Mouse (Mus musculus): ENCODE measurements around the gene Sgo1. TPM values are rescaled to one million over a fixed set of nuclear protein-coding genes. Genes with fewer than 3 reads are reported as not detected.
"Not testable (repeated sequence)": the region's sequence is repeated elsewhere in the genome, so short reads cannot be mapped to it uniquely, and the experiment has no call there.

Gene Sgo1
- polyA plus RNA-seq (2014; fragmentation: Nextera tagmentation; extraction: Ambion mirVana) = 4.4 and 5.4 TPM in 2 replicates

- Histone ChIP-seq H3K4me1 (replicated peaks; ENCODE audit: control insufficient read depth, insufficient read depth, low read length) (peaks cover 9% of the 10 kb centered on the region), H3K4me3 (replicated peaks; ENCODE audit: low read length) (peak within 1 kb of the TSS; percentile 42), H3K9me3 (ENCODE audit: control insufficient read depth, low read length) (no peaks in the 10 kb centered on the region), H3K36me3 (replicated peaks; ENCODE audit: control insufficient read depth, insufficient read depth) (no peaks in the 10 kb centered on the region), H3K9ac (peak within 1 kb of the TSS; percentile 79), H3K4me2 (replicated peaks) (peak within 1 kb of the TSS; percentile 70), H3K27ac (peak within 1 kb of the TSS; percentile 97), H3K27me3 (ENCODE audit: control insufficient read depth, insufficient read depth, low read length) (no peaks in the 10 kb centered on the region)
- DNase-seq (ENCODE audit: low spot score) = peak; percentile 99
- ATAC-seq (ENCODE audit: low FRiP score) = peak; percentile 100
- under 1% methylated on average over 78 of the region's 78 CpGs for WGBS
Measured at GRCm38 (mm10) chr17:53688877-53689802, at the start of gene Sgo1. TSS of gene Sgo1 (minus strand) at chr17:53689333.

DNA sequence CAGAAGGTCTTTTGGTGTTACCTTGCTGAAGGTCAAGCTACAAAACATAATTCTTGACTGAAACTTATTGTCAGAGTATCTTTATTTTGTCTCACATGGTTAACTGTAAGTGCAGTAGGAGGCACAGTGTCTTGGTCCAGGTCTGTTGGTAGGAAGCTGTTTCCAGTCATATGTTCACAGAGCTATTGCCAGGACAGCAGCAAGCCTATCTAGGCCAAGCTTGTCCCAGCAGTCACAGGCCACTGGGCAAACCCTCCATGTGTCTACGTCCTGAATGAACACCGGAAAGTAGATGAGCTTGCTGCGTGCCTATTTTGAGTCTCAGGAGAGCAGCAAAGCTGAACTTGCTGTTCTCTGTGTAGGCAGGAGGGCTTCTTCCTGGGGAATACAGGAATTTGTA, 29.8 kb upstream of the Sgo1 start:
- not testable (repeated sequence) for H3K36me3 ChIP-seq (replicated peaks; ENCODE audit: control insufficient read depth, insufficient read depth); H3K27ac ChIP-seq; H3K4me2 ChIP-seq (replicated peaks); H3K9me3 ChIP-seq (ENCODE audit: control insufficient read depth, low read length); H3K27me3 ChIP-seq (ENCODE audit: control insufficient read depth, insufficient read depth, low read length); DNase-seq (ENCODE audit: low spot score); H3K4me1 ChIP-seq (replicated peaks; ENCODE audit: control insufficient read depth, insufficient read depth, low read length); ATAC-seq (ENCODE audit: low FRiP score); H3K4me3 ChIP-seq (replicated peaks; ENCODE audit: low read length); H3K9ac ChIP-seq
- 88% methylated on average over 3 of the region's 3 CpGs for WGBS

GRCm38 (mm10) chr17:53718474-53718873, 29.3 kb upstream of the Sgo1 start:
- H3K4me3 ChIP-seq (replicated peaks; ENCODE audit: low read length) = no peak overlapping the region
- no peaks in the 10 kb centered on the region for H3K36me3 ChIP-seq (replicated peaks; ENCODE audit: control insufficient read depth, insufficient read depth)
- H3K9me3 ChIP-seq (ENCODE audit: control insufficient read depth, low read length) = no peaks in the 10 kb centered on the region
- no peak overlapping the region for H3K9ac ChIP-seq
- 77% methylated on average over 1 of the region's 1 CpGs for WGBS
- H3K4me2 ChIP-seq (replicated peaks) = no peak overlapping the region
- no peak overlapping the region for H3K27ac ChIP-seq
- DNase-seq (ENCODE audit: low spot score) (no peak), ATAC-seq (ENCODE audit: low FRiP score) (no peak)
- no peaks in the 10 kb centered on the region for H3K27me3 ChIP-seq (ENCODE audit: control insufficient read depth, insufficient read depth, low read length)
- no peaks in the 10 kb centered on the region for H3K4me1 ChIP-seq (replicated peaks; ENCODE audit: control insufficient read depth, insufficient read depth, low read length)

- not testable (repeated sequence) for DNase-seq (ENCODE audit: low spot score); H3K36me3 ChIP-seq (replicated peaks; ENCODE audit: control insufficient read depth, insufficient read depth); H3K4me3 ChIP-seq (replicated peaks; ENCODE audit: low read length); H3K27ac ChIP-seq; H3K4me1 ChIP-seq (replicated peaks; ENCODE audit: control insufficient read depth, insufficient read depth, low read length); H3K4me2 ChIP-seq (replicated peaks); H3K9ac ChIP-seq; H3K27me3 ChIP-seq (ENCODE audit: control insufficient read depth, insufficient read depth, low read length); H3K9me3 ChIP-seq (ENCODE audit: control insufficient read depth, low read length); ATAC-seq (ENCODE audit: low FRiP score)
- 67% methylated on average over 1 of the region's 1 CpGs for WGBS
Measured at GRCm38 (mm10) chr17:53715161-53715560, 26.0 kb upstream of the Sgo1 start.

DNA sequence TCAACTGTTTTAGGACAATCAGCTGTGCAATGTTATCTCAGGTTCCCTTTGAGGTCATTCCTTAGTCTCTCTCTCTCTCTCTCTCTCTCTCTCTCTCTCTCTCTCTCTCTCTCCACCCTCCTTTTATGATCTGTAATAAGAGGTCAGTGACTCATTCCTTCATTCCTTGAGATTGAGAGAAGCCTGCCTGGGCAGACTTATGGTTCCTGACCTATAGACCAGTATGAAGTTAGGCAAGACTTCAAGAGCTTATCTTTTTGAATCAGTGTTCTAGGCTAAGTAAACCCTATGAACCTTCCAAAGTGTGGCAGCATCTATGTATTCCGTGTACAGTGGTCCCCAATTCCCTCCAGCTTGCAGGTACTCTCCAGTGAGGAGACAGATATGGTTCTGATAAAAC, 25.3 kb upstream of the Sgo1 start:
- H3K4me1 ChIP-seq (replicated peaks; ENCODE audit: control insufficient read depth, insufficient read depth, low read length) = no peaks in the 10 kb centered on the region
- H3K27ac ChIP-seq = no peak overlapping the region
- no peaks in the 10 kb centered on the region for H3K9me3 ChIP-seq (ENCODE audit: control insufficient read depth, low read length)
- ATAC-seq (ENCODE audit: low FRiP score) (no peak), DNase-seq (ENCODE audit: low spot score) (no peak)
- 72% methylated on average over 1 of the region's 1 CpGs for WGBS
- H3K4me2 ChIP-seq (replicated peaks) = no peak overlapping the region
- no peaks in the 10 kb centered on the region for H3K27me3 ChIP-seq (ENCODE audit: control insufficient read depth, insufficient read depth, low read length)
- no peak overlapping the region for H3K9ac ChIP-seq
- H3K4me3 ChIP-seq (replicated peaks; ENCODE audit: low read length) = no peak overlapping the region
- no peaks in the 10 kb centered on the region for H3K36me3 ChIP-seq (replicated peaks; ENCODE audit: control insufficient read depth, insufficient read depth)

DNA sequence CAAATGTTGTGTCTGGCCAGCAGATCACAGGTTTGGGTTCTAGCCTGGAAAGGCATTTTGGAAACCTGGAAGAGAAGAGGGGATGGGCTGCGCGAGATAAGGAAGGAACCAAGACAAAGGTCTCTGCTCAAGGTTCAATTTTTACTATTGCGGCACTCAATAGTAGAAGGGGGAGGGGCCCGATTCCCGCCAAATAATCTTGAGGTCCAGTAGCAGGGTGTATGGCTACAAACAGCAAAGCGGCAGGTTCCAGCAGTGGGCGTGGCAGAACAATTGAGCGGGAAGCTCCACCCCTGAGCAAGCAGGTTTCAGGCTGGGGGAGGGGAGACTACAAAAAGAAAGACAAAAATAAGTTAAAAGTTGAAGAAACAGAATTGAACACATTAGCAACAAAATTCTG, 8.4 kb upstream of the Sgo1 start:
- H3K36me3 ChIP-seq (replicated peaks; ENCODE audit: control insufficient read depth, insufficient read depth); DNase-seq (ENCODE audit: low spot score); H3K9me3 ChIP-seq (ENCODE audit: control insufficient read depth, low read length); H3K9ac ChIP-seq; H3K27ac ChIP-seq; H3K4me2 ChIP-seq (replicated peaks); H3K4me3 ChIP-seq (replicated peaks; ENCODE audit: low read length); ATAC-seq (ENCODE audit: low FRiP score); H3K4me1 ChIP-seq (replicated peaks; ENCODE audit: control insufficient read depth, insufficient read depth, low read length); H3K27me3 ChIP-seq (ENCODE audit: control insufficient read depth, insufficient read depth, low read length): not testable (repeated sequence)
- 93% methylated on average over 8 of the region's 8 CpGs for WGBS

- Histone ChIP-seq H3K27ac (no peak overlapping the region), H3K4me1 (replicated peaks; ENCODE audit: control insufficient read depth, insufficient read depth, low read length) (peaks cover 9% of the 10 kb centered on the region), H3K36me3 (replicated peaks; ENCODE audit: control insufficient read depth, insufficient read depth) (no peaks in the 10 kb centered on the region), H3K9me3 (ENCODE audit: control insufficient read depth, low read length) (no peaks in the 10 kb centered on the region), H3K9ac (no peak overlapping the region), H3K27me3 (ENCODE audit: control insufficient read depth, insufficient read depth, low read length) (no peaks in the 10 kb centered on the region), H3K4me2 (replicated peaks) (no peak overlapping the region), H3K4me3 (replicated peaks; ENCODE audit: low read length) (no peak overlapping the region)
- peak; percentile 48 for DNase-seq (ENCODE audit: low spot score)
- ATAC-seq (ENCODE audit: low FRiP score) = no peak
- WGBS = 86% methylated on average over 2 of the region's 2 CpGs
Measured at GRCm38 (mm10) chr17:53694039-53694438, 4.9 kb upstream of the Sgo1 start.

GRCm38 (mm10) chr17:53689946-53690345, 813 bp upstream of the Sgo1 start:
- peak overlapping the region; percentile 42 for H3K4me3 ChIP-seq (replicated peaks; ENCODE audit: low read length)
- DNase-seq (ENCODE audit: low spot score) (no peak), ATAC-seq (ENCODE audit: low FRiP score) (peak; percentile 18; the same call in 1 of the 2 replicates)
- peak overlapping the region; percentile 97 for H3K27ac ChIP-seq
- no peaks in the 10 kb centered on the region for H3K27me3 ChIP-seq (ENCODE audit: control insufficient read depth, insufficient read depth, low read length)
- H3K4me2 ChIP-seq (replicated peaks) = peak overlapping the region; percentile 70
- no peaks in the 10 kb centered on the region for H3K9me3 ChIP-seq (ENCODE audit: control insufficient read depth, low read length)
- 16% methylated on average over 7 of the region's 7 CpGs for WGBS
- H3K9ac ChIP-seq = peak overlapping the region; percentile 79
- no peaks in the 10 kb centered on the region for H3K36me3 ChIP-seq (replicated peaks; ENCODE audit: control insufficient read depth, insufficient read depth)
- H3K4me1 ChIP-seq (replicated peaks; ENCODE audit: control insufficient read depth, insufficient read depth, low read length) = peaks cover 9% of the 10 kb centered on the region

GRCm38 (mm10) chr17:53688321-53688720, 812 bp downstream of the Sgo1 start:
- DNase-seq (ENCODE audit: low spot score) = no peak
- Histone ChIP-seq H3K36me3 (replicated peaks; ENCODE audit: control insufficient read depth, insufficient read depth) (no peaks in the 10 kb centered on the region), H3K27me3 (ENCODE audit: control insufficient read depth, insufficient read depth, low read length) (no peaks in the 10 kb centered on the region), H3K4me3 (replicated peaks; ENCODE audit: low read length) (peak overlapping the region; percentile 42), H3K9ac (peak overlapping the region; percentile 20; the same call in 1 of the 2 replicates), H3K9me3 (ENCODE audit: control insufficient read depth, low read length) (no peaks in the 10 kb centered on the region), H3K27ac (no peak overlapping the region), H3K4me2 (replicated peaks) (peak overlapping the region; percentile 70), H3K4me1 (replicated peaks; ENCODE audit: control insufficient read depth, insufficient read depth, low read length) (peaks cover 9% of the 10 kb centered on the region)
- no peak for ATAC-seq (ENCODE audit: low FRiP score)
- WGBS = 14% methylated on average over 1 of the region's 1 CpGs
